In genomic region chr10:119294454-119295149, GRCm38 (mm10) we compare ENCODE assay signal across 8 mouse cellular contexts. TPM values are rescaled to one million over a fixed set of nuclear protein-coding genes. Genes with fewer than 3 reads are reported as not detected.
DNase-seq lines count a peak whose midpoint lies in the region; ATAC-seq and TF ChIP-seq lines count a peak whose summit lies in the region.

No protein-coding gene starts in this region.

- no peak overlapping the region for H3K4me2 ChIP-seq in liver, embryonic 12.5 days
- H3K4me2 ChIP-seq in heart, embryonic 15.5 days = peak overlapping the region; percentile 40

- DNase-seq in liver (peak; percentile 6), MEL (ENCODE audit: low read depth, low spot score) (peak; percentile 55), adipocyte (ENCODE audit: low spot score) (no peak)
- DNase-seq in left cerebral cortex, adult 18-20 months (ENCODE audit: low spot score in 2 of 2) = peak; percentile 48 to 51
- DNase-seq in retina, embryonic 14.5 days (ENCODE audit: low spot score) = peak; percentile 71

- TF ChIP-seq EP300 in MEL (IDR thresholded peaks at IDR 0.05; ENCODE audit: low read depth in 1 of 2, low read length in 2 of 2) = no peak

- no peak for TF ChIP-seq POLR2A in MEL (IDR thresholded peaks at IDR 0.05; ENCODE audit: control insufficient read depth in 1 of 2, insufficient read depth in 1 of 2, low read depth in 1 of 2, low read length in 2 of 2, poor library complexity in 1 of 2)
- no peak for TF ChIP-seq POLR2A in bone marrow, adult 2 months (IDR thresholded peaks at IDR 0.05; ENCODE audit: borderline replicate concordance, control insufficient read depth, low read depth, low read length)

- WGBS in liver, embryonic 12.5 days (ENCODE audit: insufficient replicate concordance) = 48% methylated on average over 14 of the region's 14 CpGs
- 56% methylated on average over 14 of the region's 14 CpGs for WGBS in bone marrow, adult 2 months
- 38% methylated on average over 14 of the region's 14 CpGs for WGBS in heart, embryonic 15.5 days

- H3K36me3 ChIP-seq in liver, embryonic 12.5 days = no peaks in the 10 kb centered on the region
- H3K36me3 ChIP-seq in MEL (ENCODE audit: control insufficient read depth in 1 of 2, insufficient read depth in 2 of 2, low read length in 2 of 2) = no peaks in the 10 kb centered on the region
- no peaks in the 10 kb centered on the region for H3K36me3 ChIP-seq in heart, embryonic 15.5 days

- ATAC-seq in liver, embryonic 12.5 days = no peak
- ATAC-seq in heart, embryonic 15.5 days (replicated peaks; ENCODE audit: insufficient number of reproducible peaks, insufficient read depth, low FRiP score, low read depth) = 0 out of 2 replicates have a peak, but pooled peaks have one; percentile 22

- H3K79me2 ChIP-seq in MEL (ENCODE audit: control insufficient read depth, insufficient read depth, low read length, poor library complexity) = no peaks in the 10 kb centered on the region

- H3K9ac ChIP-seq in liver, embryonic 12.5 days = no peak overlapping the region
- H3K9ac ChIP-seq in MEL (ENCODE audit: control insufficient read depth, low read depth, low read length, poor library complexity, severe bottlenecking) = no peak overlapping the region
- no peak overlapping the region for H3K9ac ChIP-seq in heart, embryonic 15.5 days

- TF ChIP-seq CTCF in MEL (IDR thresholded peaks at IDR 0.05 in 2 of 3, conservative IDR thresholded peaks at IDR 0.05 in 1 of 3; ENCODE audit: control insufficient read depth in 1 of 3, insufficient read depth in 1 of 3, low read depth in 2 of 3, low read length in 3 of 3, poor library complexity in 1 of 3, severe bottlenecking in 1 of 3) = peak; percentile 35 to 57 (median 46)
- peak; percentile 30; the same call in 1 of the 2 replicates for TF ChIP-seq CTCF in bone marrow, adult 2 months (IDR thresholded peaks at IDR 0.05; ENCODE audit: control insufficient read depth, insufficient read depth, low read length)

- H3K4me3 ChIP-seq in liver, embryonic 12.5 days = no peak overlapping the region
- peak overlapping the region; percentile 35 to 38; a peak in 3 of 4 replicates for H3K4me3 ChIP-seq in MEL (ENCODE audit: control insufficient read depth in 1 of 2, insufficient read depth in 1 of 2, low read depth in 2 of 2, low read length in 2 of 2)
- H3K4me3 ChIP-seq in bone marrow, adult 2 months (replicated peaks; ENCODE audit: control insufficient read depth, low read depth, low read length) = no peak overlapping the region
- no peak overlapping the region for H3K4me3 ChIP-seq in heart, embryonic 15.5 days

- H3K9me3 ChIP-seq in liver, embryonic 12.5 days (replicated peaks) = no peaks in the 10 kb centered on the region
- H3K9me3 ChIP-seq in MEL (replicated peaks; ENCODE audit: insufficient read depth, low read length) = no peaks in the 10 kb centered on the region
- H3K9me3 ChIP-seq in heart, embryonic 15.5 days (replicated peaks) = no peaks in the 10 kb centered on the region

- H3K4me1 ChIP-seq in liver, embryonic 12.5 days = no peaks in the 10 kb centered on the region
- no peaks in the 10 kb centered on the region for H3K4me1 ChIP-seq in MEL (ENCODE audit: control insufficient read depth in 1 of 2, insufficient read depth in 2 of 2, low read length in 2 of 2)
- no peaks in the 10 kb centered on the region for H3K4me1 ChIP-seq in bone marrow, adult 2 months (ENCODE audit: control insufficient read depth, insufficient read depth, low read length)
- H3K4me1 ChIP-seq in heart, embryonic 15.5 days (replicated peaks) = no peaks in the 10 kb centered on the region

- H3K27me3 ChIP-seq in liver, embryonic 12.5 days (replicated peaks) = no peaks in the 10 kb centered on the region
- H3K27me3 ChIP-seq in MEL (ENCODE audit: control insufficient read depth in 1 of 2, insufficient read depth in 2 of 2, low read length in 2 of 2) = no peaks in the 10 kb centered on the region
- H3K27me3 ChIP-seq in heart, embryonic 15.5 days = no peaks in the 10 kb centered on the region

- peak; percentile 11 for TF ChIP-seq RAD21 in MEL (IDR thresholded peaks at IDR 0.05; ENCODE audit: low read depth, low read length)

- H3K27ac ChIP-seq in liver, embryonic 12.5 days = no peak overlapping the region
- H3K27ac ChIP-seq in MEL (ENCODE audit: control insufficient read depth, low read depth, low read length) = no peak overlapping the region
- no peak overlapping the region for H3K27ac ChIP-seq in bone marrow, adult 2 months (ENCODE audit: control insufficient read depth, insufficient read depth, low read depth, low read length, poor library complexity)
- no peak overlapping the region for H3K27ac ChIP-seq in heart, embryonic 15.5 days

TF ChIP-seq in MEL, 35 proteins besides CTCF, POLR2A, EP300 and RAD21:
- TF ChIP-seq GABPA (IDR thresholded peaks at IDR 0.05; ENCODE audit: low read depth, low read length) = no peak
- TF ChIP-seq ELF1 (IDR thresholded peaks at IDR 0.05; ENCODE audit: low read depth, low read length) = no peak
- TF ChIP-seq SMC3 (IDR thresholded peaks at IDR 0.05; ENCODE audit: low read depth, low read length) = peak; percentile 29

RNA-seq across cellular contexts. Expression of gene Cand1, which starts 54.7 kb away (rescaled TPM):
- 44.4 and 48.5 TPM in 2 replicates for polyA plus RNA-seq in liver, embryonic 12.5 days (2016; fragmentation: Nextera tagmentation; extraction: Ambion mirVana)
- total RNA-seq in MEL (2012; rRNA removed) = 59.4 and 66.9 TPM in 2 replicates
- polyA plus RNA-seq in MEL (2012; ENCODE audit: insufficient read depth in 1 of 2, insufficient read length in 2 of 2, low read depth in 1 of 2, low replicate concordance in 2 of 2, missing spikeins in 1 of 2) = 100 to 1,000 TPM; 161 to 187 TPM
- polyA plus RNA-seq in bone marrow, adult 2 months (2011; ENCODE audit: insufficient read depth, insufficient read length, low replicate concordance, missing spikeins) = 8.3 and 17.2 TPM in 2 replicates
- polyA plus RNA-seq in heart, embryonic 15.5 days (2015; fragmentation: Nextera tagmentation; extraction: Ambion mirVana) = 34.4 and 46.9 TPM in 2 replicates
- total RNA-seq in left cerebral cortex, adult 18-20 months (2021) = 100 to 1,000 TPM; 156 to 161 TPM

Comparison
In these comparisons a context has a peak if more than half of its experiments do, and no peak if none do; other contexts are left out.
1. H3K4me3 ChIP-seq: peak in MEL (2 of 2); none in liver, embryonic 12.5 days (single experiment), bone marrow, adult 2 months (single experiment) and heart, embryonic 15.5 days (single experiment).